In the genomic region with DNA sequence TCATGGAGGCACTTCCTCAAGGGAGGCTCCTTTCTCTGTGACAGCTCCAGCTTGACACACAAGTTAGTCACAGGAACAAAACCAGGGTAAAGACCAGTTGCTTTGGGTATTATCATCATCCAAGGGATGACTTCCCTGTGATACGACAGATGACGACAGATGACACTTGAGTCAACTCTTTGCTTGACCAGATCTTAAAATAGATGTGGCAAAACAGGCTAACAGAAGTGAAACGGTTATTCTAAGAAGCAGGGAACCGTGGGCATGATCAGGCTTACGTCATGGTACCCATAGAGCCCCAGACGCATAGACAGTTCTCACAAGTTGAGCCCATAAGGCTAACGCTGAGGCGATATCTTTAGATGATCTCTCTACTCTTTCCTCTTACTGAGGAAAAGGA, we compare ENCODE assay signal across 22 mouse cellular contexts.
DNase-seq lines count a peak whose midpoint lies in the region; ATAC-seq and TF ChIP-seq lines count a peak whose summit lies in the region.
"Had no signal": no experiment of that assay in that cellular context is flagged by ENCODE, and none has a peak within 500 bp of the region (broad histone marks: within the 10 kb centered on the region; RNA-seq: fewer than 3 reads in every experiment).

No protein-coding gene starts in this region.

- H3K9ac ChIP-seq in CH12.LX (ENCODE audit: insufficient read depth, low read depth), result no peak overlapping the region
- H3K9ac ChIP-seq: embryonic facial prominence, embryonic 12.5 days; embryonic facial prominence, embryonic 15.5 days; forebrain, embryonic 15.5 days; hindbrain, embryonic 13.5 days had no signal

- no peaks in the 10 kb centered on the region for H3K27me3 ChIP-seq in CH12.LX (replicated peaks)
- no peaks in the 10 kb centered on the region for H3K27me3 ChIP-seq in myocyte (ENCODE audit: control insufficient read depth, insufficient read depth, insufficient read length)
- H3K27me3 ChIP-seq in heart, embryonic 10.5 days (ENCODE audit: insufficient read depth, poor library complexity, severe bottlenecking), result no peaks in the 10 kb centered on the region
- H3K27me3 ChIP-seq: embryonic facial prominence, embryonic 12.5 days; embryonic facial prominence, embryonic 15.5 days; forebrain, embryonic 15.5 days; hindbrain, embryonic 13.5 days had no signal

- TF ChIP-seq POLR2A in CH12.LX (IDR thresholded peaks at IDR 0.05; ENCODE audit: low read depth, low read length) (no peak), myocyte (IDR thresholded peaks at IDR 0.05; ENCODE audit: insufficient read length, low read depth) (no peak)

- H3K4me2 ChIP-seq in CH12.LX (ENCODE audit: insufficient read depth, low read depth, poor library complexity, severe bottlenecking) (no peak overlapping the region), myocyte (ENCODE audit: low read depth) (peak overlapping the region; percentile 30)
- H3K4me2 ChIP-seq: embryonic facial prominence, embryonic 12.5 days; embryonic facial prominence, embryonic 15.5 days; forebrain, embryonic 15.5 days; hindbrain, embryonic 13.5 days had no signal

- ATAC-seq in common myeloid progenitor, adult 5-6 weeks (replicated peaks; ENCODE audit: low read depth, poor library complexity, severe bottlenecking), result peak; percentile 62
- ATAC-seq in megakaryocyte, adult 5-6 weeks (ENCODE audit: poor library complexity, severe bottlenecking), result peak; percentile 82
- ATAC-seq: activated CD4-positive, CD25-positive, alpha-beta regulatory T cell, adult 4 months; CD4-positive, CD25-positive, alpha-beta regulatory T cell, adult 4 months; forebrain, embryonic 15.5 days; hindbrain, embryonic 16.5 days had no signal

- TF ChIP-seq CTCF in CH12.LX (conservative IDR thresholded peaks at IDR 0.05 in 1 of 2, IDR thresholded peaks at IDR 0.05 in 1 of 2; ENCODE audit: low read depth in 2 of 2, low read length in 2 of 2), result no peak

- H3K36me3 ChIP-seq in CH12.LX (replicated peaks in 1 of 2; ENCODE audit: control insufficient read depth in 1 of 2, insufficient read depth in 1 of 2, low read length in 1 of 2) (no peaks in the 10 kb centered on the region), myocyte (ENCODE audit: control insufficient read depth, insufficient read depth) (no peaks in the 10 kb centered on the region)
- no peaks in the 10 kb centered on the region for H3K36me3 ChIP-seq in heart, embryonic 10.5 days
- H3K36me3 ChIP-seq: embryonic facial prominence, embryonic 12.5 days; embryonic facial prominence, embryonic 15.5 days; forebrain, embryonic 15.5 days; hindbrain, embryonic 13.5 days had no signal

- dilution Hi-C loops in CH12.LX (cut with MboI; ENCODE audit: extremely low pct_ligation_motif_present, extremely low pct_unique_long_range_greater_than_20kb, low sequenced_read_pairs), result no loop called here

- no peak overlapping the region for H3K27ac ChIP-seq in CH12.LX (ENCODE audit: insufficient read depth, low read depth)
- H3K27ac ChIP-seq in heart, embryonic 10.5 days, result no peak overlapping the region
- H3K27ac ChIP-seq: embryonic facial prominence, embryonic 12.5 days; embryonic facial prominence, embryonic 15.5 days; forebrain, embryonic 15.5 days; hindbrain, embryonic 13.5 days had no signal

- in situ Hi-C loops in CH12.LX (cut with MboI; ENCODE audit: low pct_ligation_motif_present, low pct_unique_long_range_greater_than_20kb, low sequenced_read_pairs), result no loop called here

- 75% methylated on average over 8 of the region's 8 CpGs for WGBS in heart, embryonic 10.5 days

- H3K4me3 ChIP-seq in CH12.LX (replicated peaks in 1 of 3; ENCODE audit: low read depth in 2 of 3, low read length in 2 of 3, poor library complexity in 1 of 3) (no peak overlapping the region), myocyte (no peak overlapping the region)
- H3K4me3 ChIP-seq in heart, embryonic 10.5 days, result no peak overlapping the region
- H3K4me3 ChIP-seq: embryonic facial prominence, embryonic 12.5 days; embryonic facial prominence, embryonic 15.5 days; forebrain, embryonic 15.5 days; hindbrain, embryonic 13.5 days had no signal

- H3K9me3 ChIP-seq in CH12.LX (replicated peaks; ENCODE audit: low read length), result no peaks in the 10 kb centered on the region
- H3K9me3 ChIP-seq in heart, embryonic 10.5 days, result no peaks in the 10 kb centered on the region
- H3K9me3 ChIP-seq: embryonic facial prominence, embryonic 12.5 days; embryonic facial prominence, embryonic 15.5 days; forebrain, embryonic 15.5 days; hindbrain, embryonic 13.5 days had no signal

- DNase-seq in CH12.LX (ENCODE audit: extremely low read depth), result peak; percentile 22
- DNase-seq in adrenal gland, postnatal 14 days, result no peak
- DNase-seq in kidney, adult 18-20 months, result no peak
- no peak for DNase-seq in heart, embryonic 10.5 days (ENCODE audit: low spot score)
- DNase-seq in layer of hippocampus, adult 18-20 months (ENCODE audit: low spot score in 2 of 2), result no peak
- DNase-seq: adrenal gland, adult 8-10 months; adrenal gland, postnatal 36 days; cerebellum, adult 18-20 months; cerebellum, adult 9-10 months; cerebellum, postnatal 14 days; gastrocnemius, postnatal 14 days; heart, adult 18-20 months had no signal

- H3ac ChIP-seq in myocyte (ENCODE audit: control insufficient read depth, insufficient read length), result no peak overlapping the region

- H3K4me1 ChIP-seq in CH12.LX (ENCODE audit: control insufficient read depth in 1 of 2, insufficient read depth in 2 of 2), result peaks cover 16 to 32% of the 10 kb centered on the region in 2 experiments
- peaks cover 19% of the 10 kb centered on the region for H3K4me1 ChIP-seq in heart, embryonic 10.5 days
- H3K4me1 ChIP-seq: embryonic facial prominence, embryonic 12.5 days; embryonic facial prominence, embryonic 15.5 days; forebrain, embryonic 15.5 days had no signal

- TF ChIP-seq RAD21 in CH12.LX (IDR thresholded peaks at IDR 0.05; ENCODE audit: low read depth, low read length), result no peak

- TF ChIP-seq EP300 in CH12.LX (IDR thresholded peaks at IDR 0.05; ENCODE audit: low read length), result 0 out of 2 replicates have a peak, but pooled peaks have one; percentile 25

- H3K79me2 ChIP-seq in CH12.LX (replicated peaks; ENCODE audit: control insufficient read depth, extremely low read depth, insufficient read depth, poor library complexity, severe bottlenecking) (no peaks in the 10 kb centered on the region), myocyte (ENCODE audit: control insufficient read depth, insufficient read depth) (no peaks in the 10 kb centered on the region)

TF ChIP-seq in CH12.LX, 34 proteins besides CTCF, POLR2A, EP300 and RAD21 (continues in another document):
- TF ChIP-seq PAX5 (IDR thresholded peaks at IDR 0.05; ENCODE audit: low read length), result no peak
- TF ChIP-seq BHLHE40 (IDR thresholded peaks at IDR 0.05; ENCODE audit: low read depth, low read length), result 0 out of 2 replicates have a peak, but pooled peaks have one; percentile 33
- no peak for TF ChIP-seq RCOR1 (conservative IDR thresholded peaks at IDR 0.05; ENCODE audit: low read depth, low read length)
- TF ChIP-seq HCFC1 (IDR thresholded peaks at IDR 0.05; ENCODE audit: low read depth, low read length), result no peak
- no peak for TF ChIP-seq JUND (conservative IDR thresholded peaks at IDR 0.05; ENCODE audit: low read depth, low read length)
- no peak for TF ChIP-seq ZMIZ1 (IDR thresholded peaks at IDR 0.05; ENCODE audit: low read depth, low read length)
- TF ChIP-seq SMC3 (IDR thresholded peaks at IDR 0.05; ENCODE audit: low read depth, low read length), result no peak
- TF ChIP-seq NRF1 (IDR thresholded peaks at IDR 0.05; ENCODE audit: low read depth, low read length), result no peak
- no peak for TF ChIP-seq GABPA (IDR thresholded peaks at IDR 0.05; ENCODE audit: insufficient replicate concordance, low read depth, low read length)
- TF ChIP-seq IRF4 (IDR thresholded peaks at IDR 0.05; ENCODE audit: low read depth, low read length), result 0 out of 2 replicates have a peak, but pooled peaks have one; percentile 16
- no peak for TF ChIP-seq MYC (IDR thresholded peaks at IDR 0.05; ENCODE audit: low read depth, low read length)
- TF ChIP-seq UBTF (IDR thresholded peaks at IDR 0.05; ENCODE audit: low read depth, low read length), result no peak
- no peak for TF ChIP-seq ELF1 (IDR thresholded peaks at IDR 0.05; ENCODE audit: low read depth, low read length)
- TF ChIP-seq MAZ (IDR thresholded peaks at IDR 0.05; ENCODE audit: low read depth, low read length), result no peak
- no peak for TF ChIP-seq E2F4 (IDR thresholded peaks at IDR 0.05; ENCODE audit: insufficient replicate concordance, low read depth, low read length)
- TF ChIP-seq MEF2A (IDR thresholded peaks at IDR 0.05; ENCODE audit: borderline replicate concordance, low read depth, low read length), result peak; percentile 82
- no peak for TF ChIP-seq SIN3A (IDR thresholded peaks at IDR 0.05; ENCODE audit: low read length)

TF ChIP-seq in myocyte, 11 proteins besides CTCF, POLR2A, EP300 and RAD21:
- peak in 1 of 3 experiments; percentile 45 for TF ChIP-seq MYOD1 (IDR thresholded peaks at IDR 0.05; ENCODE audit: control insufficient read depth in 1 of 3, insufficient read length in 2 of 3, low read depth in 2 of 3)
- no peak for TF ChIP-seq MAX (IDR thresholded peaks at IDR 0.05; ENCODE audit: low read depth)
